Mouse (Mus musculus): ENCODE data around the gene Pcbp4.

DNA sequence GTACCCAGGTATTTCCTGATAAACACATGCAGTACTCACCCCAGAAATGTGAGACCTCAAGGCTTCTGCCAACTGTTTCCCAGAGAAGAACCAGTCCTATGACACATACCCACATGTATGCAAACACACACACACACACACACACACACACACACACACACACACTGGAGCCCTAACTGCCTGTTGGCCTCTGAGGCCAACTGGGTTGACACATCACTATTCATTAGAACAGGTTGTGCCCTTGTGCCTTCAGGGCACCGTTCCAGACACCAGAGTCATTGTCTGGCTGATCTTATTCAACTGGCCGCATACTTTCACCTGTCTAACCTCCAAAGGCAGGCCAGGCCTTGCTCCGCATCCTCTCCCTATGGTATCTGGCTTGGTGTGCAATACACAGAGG, 40.9 kb upstream of the Pcbp4 start:
- no peak for TF ChIP-seq CTCF (IDR thresholded peaks at IDR 0.05; ENCODE audit: extremely low read depth, insufficient read length, insufficient replicate concordance, low read depth, low read length)
- TF ChIP-seq POLR2A (IDR thresholded peaks at IDR 0.05; ENCODE audit: low read depth, low read length), result no peak
